Mouse (Mus musculus): ENCODE data around the gene Cenpx. TPM values are rescaled to one million over a fixed set of nuclear protein-coding genes. Genes with fewer than 3 reads are reported as not detected.
"Not testable (repeated sequence)": the region's sequence is repeated elsewhere in the genome, so short reads cannot be mapped to it uniquely, and the experiment has no call there.

Cenpx gene
- total RNA-seq (2021), result 10 to 100 TPM; 38.1 to 40.6 TPM

DNA sequence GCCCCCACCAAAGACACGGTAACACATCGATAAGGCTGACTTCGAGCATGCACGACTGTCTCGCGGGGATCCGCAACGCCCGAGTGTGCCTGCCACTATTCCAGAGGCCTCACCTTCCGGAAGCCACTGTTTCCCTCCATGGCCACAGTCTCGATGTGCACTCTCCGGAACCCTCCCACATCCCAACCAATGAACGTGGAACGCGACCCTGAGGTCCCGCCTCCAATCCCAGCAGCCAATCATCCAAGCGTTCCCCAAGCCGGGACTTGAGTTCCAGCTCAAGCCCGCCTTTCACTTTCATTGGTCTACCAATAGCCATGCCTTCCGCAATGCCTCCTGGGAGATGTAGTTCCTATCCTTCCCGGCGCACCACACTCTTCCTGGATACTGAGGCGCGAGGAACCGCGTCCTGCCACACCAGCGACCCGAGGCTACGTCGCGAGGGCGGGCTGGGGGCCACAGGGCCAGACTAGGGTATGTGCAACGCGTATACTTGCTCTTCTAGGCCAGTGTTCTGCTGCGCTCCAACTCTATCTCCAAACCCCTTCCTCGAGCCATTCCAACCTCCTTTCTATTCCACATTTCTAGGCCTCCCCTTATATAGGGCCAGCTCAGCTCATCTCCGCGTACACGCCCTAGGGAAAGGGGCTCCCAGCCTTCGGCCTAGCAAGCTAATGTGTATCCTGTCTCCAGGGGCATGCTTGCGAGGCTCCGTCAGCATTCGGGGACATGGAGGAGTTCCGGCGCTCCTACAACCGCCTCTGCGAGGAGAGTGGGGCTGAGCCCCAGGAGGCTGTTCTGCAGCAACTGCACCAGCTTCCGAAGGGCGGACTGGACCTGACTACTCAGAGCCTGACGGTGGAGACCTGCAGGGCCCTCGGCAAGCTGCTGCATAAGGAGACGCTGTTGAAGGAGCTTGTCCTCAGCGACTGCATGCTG, at the start of gene Cenpx, which contains the start of gene Lrrc45:
TSS of gene Cenpx (minus strand) at position 159 of the 939 bp plus-strand sequence.
TSS of gene Lrrc45 (plus strand) at position 346 of the 939 bp plus-strand sequence.
- intact Hi-C loops (cut with DNase I), result no loop called here
- DNase-seq, result peak; percentile 99

DNA sequence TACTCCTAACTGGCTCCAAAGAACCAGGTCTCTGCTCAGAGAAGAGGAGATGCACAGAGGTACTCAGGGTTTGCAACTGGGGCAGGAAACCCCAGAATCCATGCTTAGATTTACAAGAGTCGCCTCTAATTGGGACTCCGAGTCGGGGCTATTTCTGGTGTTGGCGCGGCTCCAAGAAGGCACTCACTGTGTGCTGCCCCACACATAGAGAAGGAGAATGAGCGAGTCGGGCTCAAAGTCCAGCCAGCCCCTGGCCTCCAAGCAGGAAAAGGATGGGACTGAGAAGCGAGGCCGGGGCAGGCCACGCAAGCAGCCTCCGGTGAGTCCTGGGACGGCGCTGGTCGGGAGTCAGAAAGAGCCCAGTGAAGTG, 49.1 kb upstream of the Cenpx start, which contains the start of gene Hmga1b:
TSS of gene Hmga1b (plus strand) at position 123 of the 370 bp plus-strand sequence.
- intact Hi-C loops (cut with DNase I); DNase-seq: not testable (repeated sequence)

GRCm38 (mm10) chr11:120761811-120762671, 48.5 kb upstream of the Cenpx start:
- no peak for DNase-seq
- intact Hi-C loops (cut with DNase I), result no loop called here

DNA sequence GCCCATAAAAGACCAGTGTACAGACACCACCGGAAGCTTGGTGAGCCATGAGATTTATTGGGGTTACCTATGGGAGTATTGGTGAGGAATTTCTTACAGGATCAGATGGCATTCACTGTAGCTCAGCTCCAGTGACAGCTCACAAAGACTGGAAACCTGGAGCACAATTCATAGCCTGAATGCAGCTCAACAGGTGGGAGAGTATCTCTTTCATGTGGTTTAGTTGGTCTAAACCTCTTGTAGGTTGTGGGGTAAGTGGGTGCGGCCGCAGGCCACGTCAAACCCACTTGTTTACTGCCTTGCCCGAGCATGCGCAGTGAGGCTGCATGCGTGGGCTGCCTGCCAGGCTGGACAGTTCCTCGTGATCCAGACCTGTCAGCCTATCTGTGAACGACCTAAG, 46.7 kb upstream of the Cenpx start:
- intact Hi-C loops (cut with DNase I), result no loop called here

DNA sequence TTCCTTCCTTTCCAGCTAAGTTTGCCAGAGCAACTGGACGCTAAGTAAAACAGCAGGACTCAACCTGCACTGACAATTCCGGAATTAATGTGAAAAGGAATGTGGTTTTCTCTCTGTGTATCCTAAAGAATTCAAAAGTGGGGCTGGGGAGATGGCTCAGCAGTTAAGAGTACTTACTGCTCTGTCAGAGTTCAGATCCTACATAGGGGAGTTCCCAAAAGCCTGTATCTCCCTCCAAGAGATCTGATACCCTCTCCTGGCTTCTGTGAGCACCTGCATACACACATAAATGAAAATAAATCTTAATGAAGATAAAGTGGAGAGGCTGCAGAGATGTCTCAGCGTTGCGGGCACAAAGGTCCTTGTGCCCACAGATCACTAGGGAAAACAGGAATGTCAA, 38.1 kb upstream of the Cenpx start:
- intact Hi-C loops (cut with DNase I), result no loop called here
- no peak for DNase-seq

More for the DNA sequence above, 46.7 kb upstream of the Cenpx start:
- no peak for DNase-seq

DNA sequence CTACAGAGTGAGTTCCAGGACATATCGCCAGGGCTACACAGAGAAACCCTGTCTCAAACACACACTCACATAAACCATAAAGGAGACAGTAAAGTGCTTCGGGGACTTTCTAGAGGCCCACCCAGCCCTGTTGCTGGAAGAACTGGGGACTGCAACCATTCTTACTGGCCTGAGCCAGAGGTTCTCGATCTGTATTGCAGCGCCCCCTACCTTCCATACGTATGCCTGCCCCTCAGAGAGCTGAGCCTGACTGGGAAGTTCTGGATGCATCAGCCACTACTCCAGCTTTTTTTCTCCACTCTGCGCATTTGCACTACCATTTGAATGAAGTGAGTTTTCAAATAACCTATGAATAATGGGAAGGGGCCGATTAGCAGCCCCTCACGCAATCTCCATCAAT, 35.9 kb upstream of the Cenpx start:
- peak in 1 of 2 experiments; percentile 36 for DNase-seq
- intact Hi-C loops (cut with DNase I), result no loop called here

DNA sequence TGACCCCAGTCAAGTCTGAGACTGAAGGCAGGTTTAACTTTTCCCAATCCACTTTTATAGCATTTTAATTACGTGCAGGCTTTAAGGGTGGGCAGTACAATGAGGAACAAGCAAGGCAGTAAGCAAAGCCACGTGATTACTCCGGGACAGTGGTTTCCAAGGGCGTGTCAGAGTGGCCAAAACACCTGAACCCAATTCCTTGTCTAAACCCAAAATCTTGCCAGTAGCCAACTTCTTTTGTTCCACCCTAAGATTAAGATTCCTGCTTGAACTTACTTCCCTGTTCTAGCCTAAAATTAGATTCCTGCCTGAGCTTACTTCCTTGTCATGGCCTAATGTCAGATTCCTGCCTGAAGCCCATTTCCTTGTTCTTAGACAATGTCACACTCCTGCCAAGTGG, 34.4 kb upstream of the Cenpx start:
- DNase-seq, result no peak
- intact Hi-C loops (cut with DNase I), result loop anchor here (2.0 kb wide), 1 partner anchor 25 kb away; no protein-coding TSS in a partner anchor

DNA sequence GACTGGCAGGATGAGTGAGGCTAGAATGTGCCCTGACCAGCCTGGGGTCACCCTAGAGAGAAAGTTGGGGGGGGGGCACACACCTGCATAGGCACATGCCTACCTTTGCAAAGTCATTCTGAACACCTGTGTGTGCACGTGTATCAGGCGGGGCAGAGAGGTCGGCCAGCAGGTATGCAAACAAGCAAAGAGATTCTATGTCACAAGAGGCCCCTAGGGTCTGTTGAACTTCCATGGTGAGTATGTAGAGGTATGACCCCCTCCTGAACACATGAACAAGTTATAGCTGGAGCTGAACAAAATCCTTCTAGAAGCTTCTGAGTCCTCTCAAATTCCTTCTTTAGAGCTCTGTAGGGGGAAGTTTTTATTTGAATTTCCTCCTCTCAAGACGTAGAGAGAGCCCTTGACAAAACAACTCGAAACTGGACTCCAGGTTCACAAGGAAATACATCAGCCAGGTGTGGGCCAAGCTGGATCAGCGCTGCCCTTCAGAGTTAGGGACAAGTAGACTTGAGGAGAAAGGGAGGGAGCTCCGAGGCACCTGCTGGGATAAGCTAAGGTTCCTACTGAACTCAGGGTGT, 30.7 kb upstream of the Cenpx start:
- intact Hi-C loops (cut with DNase I), result no loop called here
- no peak for DNase-seq

- intact Hi-C loops (cut with DNase I), result no loop called here
Measured at GRCm38 (mm10) chr11:120740981-120741380, 27.4 kb upstream of the Cenpx start.

GRCm38 (mm10) chr11:120736424-120736823, 22.9 kb upstream of the Cenpx start:
- intact Hi-C loops (cut with DNase I), result no loop called here
- no peak for DNase-seq

More at GRCm38 (mm10) chr11:120740981-120741380, 27.4 kb upstream of the Cenpx start:
- DNase-seq, result no peak

GRCm38 (mm10) chr11:120733521-120733920, 20.0 kb upstream of the Cenpx start:
- DNase-seq, result peak; percentile 43 to 49
- intact Hi-C loops (cut with DNase I), result no loop called here

- peak; percentile 74 to 76 for DNase-seq
- intact Hi-C loops (cut with DNase I), result no loop called here
Measured at GRCm38 (mm10) chr11:120731858-120732680, 18.5 kb upstream of the Cenpx start, which contains the start of gene Cbr2. Gene Cbr2, minus strand, starts transcription at chr11:120732114.

DNA sequence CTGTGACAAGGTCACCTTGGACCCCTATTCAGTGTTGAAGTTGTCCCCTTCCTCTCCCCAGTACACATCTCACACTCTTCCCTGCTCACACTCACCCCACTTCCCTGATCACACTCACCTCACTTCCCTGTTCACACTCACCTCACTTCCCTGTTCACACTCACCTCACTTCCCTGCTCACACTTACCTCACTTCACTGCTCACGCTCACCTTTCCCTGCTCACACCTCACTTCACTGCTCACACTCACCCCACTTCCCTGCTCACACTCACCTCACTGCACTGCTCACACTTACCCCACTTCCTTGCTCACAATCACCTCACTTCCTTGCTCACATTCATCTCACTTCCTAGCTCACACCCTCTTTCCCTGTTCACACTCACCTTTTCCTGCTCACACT, 17.9 kb upstream of the Cenpx start:
- no peak for DNase-seq
- intact Hi-C loops (cut with DNase I), result no loop called here

GRCm38 (mm10) chr11:120730331-120730870, 16.9 kb upstream of the Cenpx start:
- DNase-seq, result no peak
- intact Hi-C loops (cut with DNase I), result no loop called here

- intact Hi-C loops (cut with DNase I), result loop anchor here (10.0 kb wide), 1 partner anchor 315 kb away; no protein-coding TSS in a partner anchor
- DNase-seq, result peak in 1 of 2 experiments; percentile 40
Measured at GRCm38 (mm10) chr11:120729432-120730050, 16.0 kb upstream of the Cenpx start.

GRCm38 (mm10) chr11:120728530-120729240, 15.1 kb upstream of the Cenpx start:
- peak in 1 of 2 experiments; percentile 1 for DNase-seq
- intact Hi-C loops (cut with DNase I), result loop anchor here (10.0 kb wide), 1 partner anchor 316 kb away; no protein-coding TSS in a partner anchor

DNA sequence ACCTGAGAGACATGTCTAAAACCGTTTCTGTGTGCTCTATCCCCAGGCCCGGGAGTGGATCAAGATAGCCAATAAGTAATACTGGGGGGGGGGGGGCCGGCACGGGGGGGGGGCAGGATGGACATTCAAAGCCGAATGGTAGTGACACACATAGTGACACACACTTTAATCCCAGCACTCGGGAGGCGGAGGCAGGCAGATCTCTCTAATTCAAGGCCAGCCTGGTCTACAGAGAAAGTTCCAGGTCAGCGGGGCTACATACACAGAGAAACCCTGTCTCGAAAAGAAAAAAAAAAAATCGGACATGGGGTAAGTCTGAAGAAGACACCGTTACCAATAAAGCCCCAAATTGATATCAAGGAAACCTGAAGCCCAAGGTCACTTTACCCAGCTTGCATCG, 14.0 kb upstream of the Cenpx start:
- intact Hi-C loops (cut with DNase I), result loop anchor here (10.0 kb wide), 1 partner anchor 317 kb away; no protein-coding TSS in a partner anchor

GRCm38 (mm10) chr11:120727169-120727527, 13.6 kb upstream of the Cenpx start, which contains the start of gene Dcxr:
Gene Dcxr, minus strand, starts transcription at chr11:120727281.
- intact Hi-C loops (cut with DNase I), result loop anchor here (10.0 kb wide), 1 partner anchor 318 kb away; no protein-coding TSS in a partner anchor
- DNase-seq, result peak in 1 of 2 experiments; percentile 91

More for the DNA sequence above, 14.0 kb upstream of the Cenpx start:
- peak in 1 of 2 experiments; percentile 7 for DNase-seq
